Mouse (Mus musculus): ENCODE measurements around the gene Acox1. TPM values are rescaled to one million over a fixed set of nuclear protein-coding genes. Genes with fewer than 3 reads are reported as not detected.

Acox1 gene
- polyA plus RNA-seq, 1 experiment: 18.0 TPM

DNA sequence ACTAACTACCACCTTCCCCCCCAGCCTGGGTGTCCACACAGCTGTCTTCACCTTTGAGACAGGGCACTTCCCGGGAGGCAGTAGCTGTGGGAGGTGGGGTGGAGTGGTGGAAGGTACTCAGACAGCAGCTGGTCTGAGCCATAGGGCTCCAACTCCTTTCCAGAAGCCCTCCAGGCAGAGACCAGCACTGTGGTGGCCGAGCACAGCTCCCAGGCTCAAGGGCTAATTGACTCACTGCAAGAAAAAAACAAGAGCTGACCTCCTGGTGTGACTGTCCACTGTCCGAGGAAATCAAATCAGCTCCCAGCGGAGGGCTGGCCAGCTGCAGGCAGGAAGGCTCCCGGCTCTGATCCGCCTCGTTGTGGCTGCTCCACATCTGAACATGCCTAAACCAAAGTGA lies 41.0 kb upstream of the Acox1 start:
- H3K27me3 ChIP-seq (ENCODE audit: control insufficient read depth, insufficient read depth, low read length, poor library complexity, severe bottlenecking): no peaks in the 10 kb centered on the region
- no peaks in the 10 kb centered on the region for H3K9me3 ChIP-seq (replicated peaks; ENCODE audit: control insufficient read depth, insufficient read depth, low read length, poor library complexity, severe bottlenecking)
- H3K9ac ChIP-seq (ENCODE audit: low read depth, poor library complexity, severe bottlenecking): no peak overlapping the region
- H3K27ac ChIP-seq (ENCODE audit: insufficient read depth, low read length): no peak overlapping the region
- H3K36me3 ChIP-seq (ENCODE audit: control insufficient read depth, insufficient read depth, low read length, poor library complexity, severe bottlenecking): peaks cover under 1% of the 10 kb centered on the region; the same call in 1 of the 2 replicates
- no peak for TF ChIP-seq POLR2A (IDR thresholded peaks at IDR 0.05; ENCODE audit: insufficient read depth, low read length)
- H3K4me3 ChIP-seq (ENCODE audit: low read depth, low read length): no peak overlapping the region
- H3K4me1 ChIP-seq (ENCODE audit: control insufficient read depth, insufficient read depth, low read length): no peaks in the 10 kb centered on the region

- Histone ChIP-seq H3K36me3 (ENCODE audit: control insufficient read depth, insufficient read depth, low read length, poor library complexity, severe bottlenecking) (no peaks in the 10 kb centered on the region), H3K9me3 (replicated peaks; ENCODE audit: control insufficient read depth, insufficient read depth, low read length, poor library complexity, severe bottlenecking) (no peaks in the 10 kb centered on the region), H3K4me1 (ENCODE audit: control insufficient read depth, insufficient read depth, low read length) (no peaks in the 10 kb centered on the region), H3K27me3 (ENCODE audit: control insufficient read depth, insufficient read depth, low read length, poor library complexity, severe bottlenecking) (no peaks in the 10 kb centered on the region), H3K4me3 (ENCODE audit: low read depth, low read length) (peak within 1 kb of the TSS; percentile 56), H3K27ac (ENCODE audit: insufficient read depth, low read length) (no peak within 1 kb of the TSS), H3K9ac (ENCODE audit: low read depth, poor library complexity, severe bottlenecking) (peak within 1 kb of the TSS; percentile 69)
- TF ChIP-seq CTCF (IDR thresholded peaks at IDR 0.05; ENCODE audit: low read depth, low read length) (no peak), EP300 (IDR thresholded peaks at IDR 0.05; ENCODE audit: insufficient read depth, low read depth, low read length) (no peak), POLR2A (IDR thresholded peaks at IDR 0.05; ENCODE audit: insufficient read depth, low read length) (no peak)
These were observed 39.0 kb upstream of the Acox1 start, which contains the start of gene Evpl for GRCm38 (mm10) chr11:116237742-116238395. Gene Evpl, minus strand, starts transcription at chr11:116238077.

DNA sequence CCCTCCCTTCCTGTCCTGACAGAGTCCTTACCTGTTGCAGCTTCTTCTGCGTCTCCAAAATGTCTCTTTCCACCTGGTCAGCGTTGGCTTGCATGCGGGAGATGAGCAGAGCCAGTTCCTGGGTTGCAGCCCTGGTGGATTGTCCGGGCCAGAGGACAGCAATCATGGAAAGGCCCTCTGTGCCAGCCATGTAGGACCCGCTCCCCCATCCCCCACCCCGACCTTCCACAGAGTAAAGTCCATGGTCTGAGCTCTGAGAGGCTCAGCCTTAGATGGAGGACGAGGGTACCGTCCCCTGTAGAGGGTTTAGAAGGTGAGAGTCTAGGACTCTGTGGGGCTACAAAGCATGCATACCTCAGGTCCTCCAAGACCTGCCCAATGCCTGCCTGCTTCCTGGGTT lies 36.1 kb upstream of the Acox1 start:
- Histone ChIP-seq H3K27ac (ENCODE audit: insufficient read depth, low read length) (no peak overlapping the region), H3K9me3 (replicated peaks; ENCODE audit: control insufficient read depth, insufficient read depth, low read length, poor library complexity, severe bottlenecking) (no peaks in the 10 kb centered on the region), H3K4me3 (ENCODE audit: low read depth, low read length) (no peak overlapping the region), H3K27me3 (ENCODE audit: control insufficient read depth, insufficient read depth, low read length, poor library complexity, severe bottlenecking) (no peaks in the 10 kb centered on the region), H3K9ac (ENCODE audit: low read depth, poor library complexity, severe bottlenecking) (no peak overlapping the region), H3K36me3 (ENCODE audit: control insufficient read depth, insufficient read depth, low read length, poor library complexity, severe bottlenecking) (no peaks in the 10 kb centered on the region), H3K4me1 (ENCODE audit: control insufficient read depth, insufficient read depth, low read length) (no peaks in the 10 kb centered on the region)
- no peak for TF ChIP-seq EP300 (IDR thresholded peaks at IDR 0.05; ENCODE audit: insufficient read depth, low read depth, low read length)
- TF ChIP-seq POLR2A (IDR thresholded peaks at IDR 0.05; ENCODE audit: insufficient read depth, low read length): no peak
- TF ChIP-seq CTCF (IDR thresholded peaks at IDR 0.05; ENCODE audit: low read depth, low read length): no peak

DNA sequence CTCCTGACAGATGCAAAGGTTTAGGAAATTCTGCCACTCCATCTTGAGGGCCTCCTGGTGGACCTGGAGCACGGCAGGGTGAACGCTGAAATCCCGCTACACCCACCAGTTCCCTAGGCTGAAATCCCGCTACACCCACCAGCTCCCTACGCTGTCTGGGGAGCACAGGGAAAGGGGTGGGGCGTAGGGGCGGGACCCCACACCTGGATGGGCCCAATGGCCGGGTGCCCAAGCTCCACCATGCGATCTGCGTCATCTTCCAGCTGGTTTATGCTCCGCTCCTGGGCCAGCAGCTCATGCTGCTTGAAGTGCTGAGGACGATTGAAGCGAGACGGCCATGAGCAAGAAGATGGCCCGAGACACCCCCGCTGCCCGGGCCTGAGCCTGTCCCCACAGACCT lies 33.6 kb upstream of the Acox1 start:
- no peaks in the 10 kb centered on the region for H3K9me3 ChIP-seq (replicated peaks; ENCODE audit: control insufficient read depth, insufficient read depth, low read length, poor library complexity, severe bottlenecking)
- H3K4me3 ChIP-seq (ENCODE audit: low read depth, low read length): peak overlapping the region; percentile 31
- H3K27me3 ChIP-seq (ENCODE audit: control insufficient read depth, insufficient read depth, low read length, poor library complexity, severe bottlenecking): no peaks in the 10 kb centered on the region
- no peak overlapping the region for H3K27ac ChIP-seq (ENCODE audit: insufficient read depth, low read length)
- no peaks in the 10 kb centered on the region for H3K4me1 ChIP-seq (ENCODE audit: control insufficient read depth, insufficient read depth, low read length)
- H3K9ac ChIP-seq (ENCODE audit: low read depth, poor library complexity, severe bottlenecking): no peak overlapping the region
- TF ChIP-seq POLR2A (IDR thresholded peaks at IDR 0.05; ENCODE audit: insufficient read depth, low read length): no peak
- TF ChIP-seq CTCF (IDR thresholded peaks at IDR 0.05; ENCODE audit: low read depth, low read length): no peak
- TF ChIP-seq EP300 (IDR thresholded peaks at IDR 0.05; ENCODE audit: insufficient read depth, low read depth, low read length): no peak
- no peaks in the 10 kb centered on the region for H3K36me3 ChIP-seq (ENCODE audit: control insufficient read depth, insufficient read depth, low read length, poor library complexity, severe bottlenecking)

DNA sequence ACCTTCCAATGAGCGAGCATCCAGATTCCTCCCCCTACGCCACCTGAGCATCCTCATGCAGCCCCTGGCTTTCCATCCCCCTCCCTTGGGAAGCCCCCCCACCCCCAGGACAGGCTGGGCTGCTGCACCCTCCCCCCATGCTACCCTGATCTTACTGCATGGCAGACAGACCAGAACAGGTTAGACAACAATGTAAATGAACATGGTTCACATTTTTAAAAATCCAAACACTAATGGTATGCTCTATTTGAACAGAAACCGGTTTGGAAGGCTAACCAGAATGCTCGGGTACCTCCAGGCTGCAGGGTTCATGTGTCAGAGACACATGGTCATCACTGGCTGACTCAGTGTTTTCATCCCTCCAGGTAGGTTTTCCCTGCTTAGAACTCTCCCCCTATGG lies 29.9 kb upstream of the Acox1 start:
- TF ChIP-seq EP300 (IDR thresholded peaks at IDR 0.05; ENCODE audit: insufficient read depth, low read depth, low read length): no peak
- no peak for TF ChIP-seq CTCF (IDR thresholded peaks at IDR 0.05; ENCODE audit: low read depth, low read length)
- no peak for TF ChIP-seq POLR2A (IDR thresholded peaks at IDR 0.05; ENCODE audit: insufficient read depth, low read length)
- Histone ChIP-seq H3K27me3 (ENCODE audit: control insufficient read depth, insufficient read depth, low read length, poor library complexity, severe bottlenecking) (no peaks in the 10 kb centered on the region), H3K4me3 (ENCODE audit: low read depth, low read length) (no peak overlapping the region), H3K27ac (ENCODE audit: insufficient read depth, low read length) (no peak overlapping the region), H3K36me3 (ENCODE audit: control insufficient read depth, insufficient read depth, low read length, poor library complexity, severe bottlenecking) (no peaks in the 10 kb centered on the region), H3K4me1 (ENCODE audit: control insufficient read depth, insufficient read depth, low read length) (no peaks in the 10 kb centered on the region), H3K9me3 (replicated peaks; ENCODE audit: control insufficient read depth, insufficient read depth, low read length, poor library complexity, severe bottlenecking) (no peaks in the 10 kb centered on the region), H3K9ac (ENCODE audit: low read depth, poor library complexity, severe bottlenecking) (no peak overlapping the region)

GRCm38 (mm10) chr11:116226414-116226813 lies 27.6 kb upstream of the Acox1 start:
- Histone ChIP-seq H3K9ac (ENCODE audit: low read depth, poor library complexity, severe bottlenecking) (no peak overlapping the region), H3K9me3 (replicated peaks; ENCODE audit: control insufficient read depth, insufficient read depth, low read length, poor library complexity, severe bottlenecking) (no peaks in the 10 kb centered on the region), H3K27me3 (ENCODE audit: control insufficient read depth, insufficient read depth, low read length, poor library complexity, severe bottlenecking) (no peaks in the 10 kb centered on the region), H3K36me3 (ENCODE audit: control insufficient read depth, insufficient read depth, low read length, poor library complexity, severe bottlenecking) (no peaks in the 10 kb centered on the region), H3K27ac (ENCODE audit: insufficient read depth, low read length) (no peak overlapping the region), H3K4me3 (ENCODE audit: low read depth, low read length) (no peak overlapping the region), H3K4me1 (ENCODE audit: control insufficient read depth, insufficient read depth, low read length) (no peaks in the 10 kb centered on the region)
- TF ChIP-seq EP300 (IDR thresholded peaks at IDR 0.05; ENCODE audit: insufficient read depth, low read depth, low read length) (0 out of 2 replicates have a peak, but pooled peaks have one; percentile 25), CTCF (IDR thresholded peaks at IDR 0.05; ENCODE audit: low read depth, low read length) (peak; percentile 96), POLR2A (IDR thresholded peaks at IDR 0.05; ENCODE audit: insufficient read depth, low read length) (no peak)

All from ES-Bruce4 (cell line).